Mouse (Mus musculus) layer of hippocampus, adult 9-10 months (tissue): ENCODE results near the gene Sall1.

Experiments used
- DNase-seq: peaks from one replicate; pipeline ENCODE4 v3.0.0; 2022; ENCODE audit warnings: low spot score

Gene Sall1

GRCm38 (mm10) chr8:89038920-89039319, 5.0 kb downstream of the Sall1 start:
- DNase-seq = no peak

- DNase-seq = no peak
Observed at GRCm38 (mm10) chr8:89037536-89038236, 6.3 kb downstream of the Sall1 start.

- DNase-seq = no peak
Observed at GRCm38 (mm10) chr8:89032412-89032811, 11.6 kb downstream of the Sall1 start.

GRCm38 (mm10) chr8:89028156-89028555, 15.8 kb downstream of the Sall1 start:
- no peak for DNase-seq

GRCm38 (mm10) chr8:89026139-89026520, 17.8 kb downstream of the Sall1 start:
- DNase-seq = no peak

GRCm38 (mm10) chr8:89025281-89026138, 18.5 kb downstream of the Sall1 start:
- no peak for DNase-seq

- DNase-seq = no peak
Observed at GRCm38 (mm10) chr8:89024796-89025195, 19.2 kb downstream of the Sall1 start.

- DNase-seq = no peak
Observed at GRCm38 (mm10) chr8:89021139-89021538, 22.8 kb downstream of the Sall1 start.

- no peak for DNase-seq
Observed at GRCm38 (mm10) chr8:89017891-89018290, 26.1 kb downstream of the Sall1 start.

- no peak for DNase-seq
Observed at GRCm38 (mm10) chr8:89016465-89017070, 27.4 kb downstream of the Sall1 start.

GRCm38 (mm10) chr8:89015539-89015938, 28.4 kb downstream of the Sall1 start:
- DNase-seq = no peak

GRCm38 (mm10) chr8:89012853-89013534, 31.0 kb downstream of the Sall1 start:
- DNase-seq = no peak

GRCm38 (mm10) chr8:89012024-89012712, 31.8 kb downstream of the Sall1 start:
- DNase-seq = no peak

GRCm38 (mm10) chr8:89008784-89009183, 35.2 kb downstream of the Sall1 start:
- DNase-seq = no peak

- DNase-seq = no peak
Observed at GRCm38 (mm10) chr8:89007114-89007513, 36.8 kb downstream of the Sall1 start.

GRCm38 (mm10) chr8:89006426-89006825, 37.5 kb downstream of the Sall1 start:
- DNase-seq = no peak

GRCm38 (mm10) chr8:89005797-89006196, 38.2 kb downstream of the Sall1 start:
- DNase-seq = no peak

GRCm38 (mm10) chr8:89004041-89004440, 39.9 kb downstream of the Sall1 start:
- no peak for DNase-seq

- DNase-seq = no peak
Observed at GRCm38 (mm10) chr8:89003336-89003896, 40.5 kb downstream of the Sall1 start.

- no peak for DNase-seq
Observed at GRCm38 (mm10) chr8:89002128-89002527, 41.8 kb downstream of the Sall1 start.

- no peak for DNase-seq
Observed at GRCm38 (mm10) chr8:88997276-88997675, 46.7 kb downstream of the Sall1 start.
